ENCODE assay signal across 7 mouse cellular contexts in genomic region chr8:79295276-79296105, GRCm38 (mm10). TPM values are rescaled to one million over a fixed set of nuclear protein-coding genes. Genes with fewer than 3 reads are reported as not detected.
DNase-seq lines count a peak whose midpoint lies in the region; ATAC-seq and TF ChIP-seq lines count a peak whose summit lies in the region.

No protein-coding gene starts in this region.

- 10% methylated on average over 18 of the region's 18 CpGs for WGBS in lung, postnatal 0 days
- WGBS in intestine, embryonic 15.5 days: 14% methylated on average over 18 of the region's 18 CpGs
- 16% methylated on average over 18 of the region's 18 CpGs for WGBS in neural tube, embryonic 12.5 days

- no peaks in the 10 kb centered on the region for H3K27me3 ChIP-seq in lung, postnatal 0 days (replicated peaks; ENCODE audit: insufficient read depth, low read length)
- no peaks in the 10 kb centered on the region for H3K27me3 ChIP-seq in intestine, embryonic 15.5 days (replicated peaks)
- no peaks in the 10 kb centered on the region for H3K27me3 ChIP-seq in neural tube, embryonic 12.5 days (replicated peaks)

- H3K9me3 ChIP-seq in lung, postnatal 0 days (ENCODE audit: low read length): no peaks in the 10 kb centered on the region
- no peaks in the 10 kb centered on the region for H3K9me3 ChIP-seq in intestine, embryonic 15.5 days
- H3K9me3 ChIP-seq in neural tube, embryonic 12.5 days: no peaks in the 10 kb centered on the region

- H3K9ac ChIP-seq in lung, postnatal 0 days (replicated peaks; ENCODE audit: low read depth): peak overlapping the region; percentile 46
- peak overlapping the region; percentile 82 for H3K9ac ChIP-seq in intestine, embryonic 15.5 days
- H3K9ac ChIP-seq in neural tube, embryonic 12.5 days: peak overlapping the region; percentile 79

- H3K4me2 ChIP-seq in lung, postnatal 0 days (replicated peaks; ENCODE audit: low read depth, low read length): peak overlapping the region; percentile 73
- H3K4me2 ChIP-seq in intestine, embryonic 15.5 days (replicated peaks): peak overlapping the region; percentile 79
- H3K4me2 ChIP-seq in neural tube, embryonic 12.5 days (replicated peaks): peak overlapping the region; percentile 80

- H3K4me3 ChIP-seq in lung, postnatal 0 days (ENCODE audit: low read depth, low read length): peak overlapping the region; percentile 57
- peak overlapping the region; percentile 64 for H3K4me3 ChIP-seq in intestine, embryonic 15.5 days (replicated peaks)
- peak overlapping the region; percentile 48 for H3K4me3 ChIP-seq in neural tube, embryonic 12.5 days

- DNase-seq in lung, postnatal 0 days (ENCODE audit: low spot score): no peak
- no peak for DNase-seq in lung, postnatal 36 days
- DNase-seq in embryo, embryonic 11 days: peak; percentile 33
- DNase-seq in spleen, postnatal 10 days (ENCODE audit: low spot score in 2 of 2): no peak
- no peak for DNase-seq in adrenal gland, postnatal 4 days (ENCODE audit: low spot score in 2 of 2)

- H3K36me3 ChIP-seq in lung, postnatal 0 days (ENCODE audit: insufficient read depth, low read length): no peaks in the 10 kb centered on the region
- H3K36me3 ChIP-seq in intestine, embryonic 15.5 days: no peaks in the 10 kb centered on the region
- no peaks in the 10 kb centered on the region for H3K36me3 ChIP-seq in neural tube, embryonic 12.5 days

- peaks cover 3% of the 10 kb centered on the region; the same call in 1 of the 2 replicates for H3K4me1 ChIP-seq in lung, postnatal 0 days (ENCODE audit: insufficient read depth, low read depth, low read length)
- H3K4me1 ChIP-seq in intestine, embryonic 15.5 days (replicated peaks): 0 out of 2 replicates have a peak, but pooled peaks cover 4% of the 10 kb centered on the region
- H3K4me1 ChIP-seq in neural tube, embryonic 12.5 days: peaks cover 15% of the 10 kb centered on the region; the same call in 1 of the 2 replicates

- ATAC-seq in lung, postnatal 0 days: no peak
- ATAC-seq in intestine, embryonic 15.5 days: no peak; the same call in 1 of the 2 replicates
- ATAC-seq in neural tube, embryonic 12.5 days (ENCODE audit: low FRiP score, low read depth): peak; percentile 42

- peak; percentile 32; the same call in 1 of the 2 replicates for TF ChIP-seq CTCF in lung, postnatal 0 days (IDR thresholded peaks at IDR 0.05)

- TF ChIP-seq EP300 in lung, postnatal 0 days (IDR thresholded peaks at IDR 0.05): no peak

- H3K27ac ChIP-seq in lung, postnatal 0 days (ENCODE audit: low read length): peak overlapping the region; percentile 88
- peak overlapping the region; percentile 97 for H3K27ac ChIP-seq in intestine, embryonic 15.5 days
- peak overlapping the region; percentile 93; the same call in 1 of the 2 replicates for H3K27ac ChIP-seq in neural tube, embryonic 12.5 days

RNA-seq across cellular contexts. Expression of gene Mmaa, which starts 0.8 kb away (rescaled TPM):
- polyA plus RNA-seq in lung, postnatal 0 days (2015; fragmentation: Nextera tagmentation; extraction: Ambion mirVana): 7.9 and 11.1 TPM in 2 replicates
- 12.8 and 13.5 TPM in 2 replicates for polyA plus RNA-seq in intestine, embryonic 15.5 days (2015; fragmentation: Nextera tagmentation; extraction: Ambion mirVana)
- 13.4 and 14.4 TPM in 2 replicates for polyA plus RNA-seq in neural tube, embryonic 12.5 days (2016; fragmentation: Nextera tagmentation; extraction: Ambion mirVana)
- total RNA-seq in adrenal gland, postnatal 4 days (2021): 10 to 100 TPM; 15.6 to 19.5 TPM

RNA-seq across cellular contexts. Expression of gene 1700011L22Rik, which starts 47.1 kb away (rescaled TPM):
- polyA plus RNA-seq in lung, postnatal 0 days (2015; fragmentation: Nextera tagmentation; extraction: Ambion mirVana): not detected in 2 replicates
- not detected in 2 replicates for polyA plus RNA-seq in intestine, embryonic 15.5 days (2015; fragmentation: Nextera tagmentation; extraction: Ambion mirVana)
- polyA plus RNA-seq in neural tube, embryonic 12.5 days (2016; fragmentation: Nextera tagmentation; extraction: Ambion mirVana): not detected in 2 replicates
- not detected for total RNA-seq in adrenal gland, postnatal 4 days (2021)
